Mouse (Mus musculus) lung, embryonic 16.5 days (tissue): ENCODE results near the gene Hmcn1. TPM values are rescaled to one million over a fixed set of nuclear protein-coding genes. Genes with fewer than 3 reads are reported as not detected.

Experiments
- ATAC-seq: fragments of 200-750 bp; cut with Nextera tagmentation; 2 replicates; pipeline ENCODE4 v1.8.0; 2017; ENCODE audit warnings: low read depth, mild to moderate bottlenecking, moderate library complexity
- H3K27ac ChIP-seq: fragments of 300-500 bp; sonication (generic); 2 replicates; pipeline ENCODE4 v1.5.1; 2014; ENCODE audit warnings: mild to moderate bottlenecking, control low read depth, low read length
- H3K27me3 ChIP-seq: fragments of 300-500 bp; sonication (generic); 2 replicates; pipeline ENCODE4 v1.6.1; 2014; ENCODE audit warnings: low read depth, low read length, mixed read lengths; ENCODE audit not compliant: control insufficient read depth, insufficient read depth
- H3K36me3 ChIP-seq: fragments of 300-500 bp; sonication (generic); 2 replicates; pipeline ENCODE4 v1.6.1; 2014; ENCODE audit warnings: low read length; ENCODE audit not compliant: control insufficient read depth, insufficient read depth
- H3K4me1 ChIP-seq: fragments of 300-500 bp; sonication (generic); replicated peaks from 2 replicates; pipeline ENCODE4 v1.6.1; 2014; ENCODE audit warnings: low read length, mixed read lengths; ENCODE audit not compliant: control insufficient read depth, insufficient read depth
- H3K4me2 ChIP-seq: fragments of 300-500 bp; sonication (generic); 2 replicates; pipeline ENCODE4 v1.6.1; 2014; ENCODE audit warnings: low read depth, low read length, control low read depth
- H3K4me3 ChIP-seq: fragments of 300-500 bp; sonication (generic); 2 replicates; pipeline ENCODE4 v1.5.1; 2014; ENCODE audit warnings: mild to moderate bottlenecking, low read length, control low read depth
- H3K9ac ChIP-seq: fragments of 300-500 bp; sonication (generic); 2 replicates; pipeline ENCODE4 v1.6.1; 2014; ENCODE audit warnings: low read length, control low read depth
- H3K9me3 ChIP-seq: fragments of 300-500 bp; sonication (generic); 2 replicates; pipeline ENCODE4 v1.6.1; 2016; ENCODE audit warnings: low read length; ENCODE audit not compliant: control insufficient read depth
- WGBS: fragments of 180-500 bp; shearing (Covaris S2); extraction: QIAGEN DNeasy Blood & Tissue Kit; methylation state at CpG from one replicate; pipeline ENCODE4 v1.1.7; 2014; 5-methylcytosine and 5-hydroxymethylcytosine counted together
- polyA plus RNA-seq: library from polyadenylated mRNA; unstranded; fragments of >200 nt; fragmentation: Nextera tagmentation; extraction: Ambion mirVana; gene quantifications from 2 replicates; pipeline ENCODE4 v1.2.1, GENCODE M21; 2015

Hmcn1 gene
- polyA plus RNA-seq, 1 experiment from 2014 or later = 12.0 TPM

GRCm38 (mm10) chr1:150760801-150761331 is 232.4 kb downstream of the Hmcn1 start:
- H3K27me3 ChIP-seq = no peaks in the 10 kb centered on the region
- WGBS = 22% methylated on average over 2 of the region's 2 CpGs
- no peak overlapping the region for H3K27ac ChIP-seq
- ATAC-seq = no peak
- H3K36me3 ChIP-seq = no peaks in the 10 kb centered on the region
- H3K9ac ChIP-seq = no peak overlapping the region
- no peaks in the 10 kb centered on the region for H3K9me3 ChIP-seq
- H3K4me1 ChIP-seq = peaks cover 12% of the 10 kb centered on the region; the same call in 1 of the 2 replicates
- H3K4me2 ChIP-seq = no peak overlapping the region
- H3K4me3 ChIP-seq = no peak overlapping the region

GRCm38 (mm10) chr1:150759476-150760079 is 233.7 kb downstream of the Hmcn1 start:
- no peaks in the 10 kb centered on the region for H3K9me3 ChIP-seq
- no peak overlapping the region for H3K4me3 ChIP-seq
- no peak overlapping the region for H3K9ac ChIP-seq
- H3K27me3 ChIP-seq = no peaks in the 10 kb centered on the region
- ATAC-seq = peak; percentile 90
- no peak overlapping the region for H3K4me2 ChIP-seq
- H3K27ac ChIP-seq = peak overlapping the region; percentile 59
- peaks cover 12% of the 10 kb centered on the region; the same call in 1 of the 2 replicates for H3K4me1 ChIP-seq
- no peaks in the 10 kb centered on the region for H3K36me3 ChIP-seq
- 7% methylated on average over 2 of the region's 2 CpGs for WGBS

GRCm38 (mm10) chr1:150753920-150754319 is 239.3 kb downstream of the Hmcn1 start:
- no peaks in the 10 kb centered on the region for H3K4me1 ChIP-seq
- H3K4me3 ChIP-seq = no peak overlapping the region
- H3K4me2 ChIP-seq = no peak overlapping the region
- WGBS = 72% methylated on average over 5 of the region's 5 CpGs
- H3K27me3 ChIP-seq = no peaks in the 10 kb centered on the region
- no peak for ATAC-seq
- no peak overlapping the region for H3K9ac ChIP-seq
- H3K9me3 ChIP-seq = no peaks in the 10 kb centered on the region
- H3K36me3 ChIP-seq = peaks cover 2% of the 10 kb centered on the region; the same call in 1 of the 2 replicates
- no peak overlapping the region for H3K27ac ChIP-seq

GRCm38 (mm10) chr1:150748783-150749182 is 244.5 kb downstream of the Hmcn1 start:
- Histone ChIP-seq H3K4me1 (no peaks in the 10 kb centered on the region), H3K9ac (no peak overlapping the region), H3K4me2 (no peak overlapping the region), H3K9me3 (no peaks in the 10 kb centered on the region), H3K36me3 (peaks cover 2% of the 10 kb centered on the region; the same call in 1 of the 2 replicates), H3K4me3 (no peak overlapping the region), H3K27me3 (no peaks in the 10 kb centered on the region), H3K27ac (no peak overlapping the region)
- 49% methylated on average over 3 of the region's 3 CpGs for WGBS
- no peak for ATAC-seq

- Histone ChIP-seq H3K4me3 (no peak overlapping the region), H3K36me3 (peaks cover 2% of the 10 kb centered on the region; the same call in 1 of the 2 replicates), H3K27me3 (no peaks in the 10 kb centered on the region), H3K4me2 (no peak overlapping the region), H3K9me3 (no peaks in the 10 kb centered on the region), H3K27ac (no peak overlapping the region), H3K9ac (no peak overlapping the region), H3K4me1 (peaks cover 7% of the 10 kb centered on the region)
- WGBS = 84% methylated on average over 4 of the region's 4 CpGs
- no peak for ATAC-seq
Observed at GRCm38 (mm10) chr1:150747771-150748170, 245.5 kb downstream of the Hmcn1 start.

GRCm38 (mm10) chr1:150743097-150743843 is 250.0 kb downstream of the Hmcn1 start:
- no peak overlapping the region for H3K4me3 ChIP-seq
- H3K36me3 ChIP-seq = no peaks in the 10 kb centered on the region
- H3K9me3 ChIP-seq = no peaks in the 10 kb centered on the region
- H3K27me3 ChIP-seq = no peaks in the 10 kb centered on the region
- no peak overlapping the region for H3K9ac ChIP-seq
- ATAC-seq = no peak; the same call in 1 of the 2 replicates
- no peak overlapping the region for H3K27ac ChIP-seq
- no peak overlapping the region for H3K4me2 ChIP-seq
- H3K4me1 ChIP-seq = peaks cover 7% of the 10 kb centered on the region
- WGBS = 69% methylated on average over 19 of the region's 19 CpGs

GRCm38 (mm10) chr1:150742376-150743087 is 250.7 kb downstream of the Hmcn1 start:
- ATAC-seq = no peak
- Histone ChIP-seq H3K36me3 (no peaks in the 10 kb centered on the region), H3K27me3 (no peaks in the 10 kb centered on the region), H3K9ac (no peak overlapping the region), H3K4me1 (peaks cover 7% of the 10 kb centered on the region), H3K4me3 (no peak overlapping the region), H3K4me2 (no peak overlapping the region), H3K9me3 (no peaks in the 10 kb centered on the region), H3K27ac (no peak overlapping the region)
- WGBS = 71% methylated on average over 7 of the region's 7 CpGs

- no peak for ATAC-seq
- Histone ChIP-seq H3K4me2 (no peak overlapping the region), H3K9ac (no peak overlapping the region), H3K4me3 (no peak overlapping the region), H3K9me3 (no peaks in the 10 kb centered on the region), H3K27ac (no peak overlapping the region), H3K27me3 (no peaks in the 10 kb centered on the region), H3K4me1 (no peaks in the 10 kb centered on the region), H3K36me3 (no peaks in the 10 kb centered on the region)
- WGBS = 46% methylated on average over 5 of the region's 5 CpGs
Observed at GRCm38 (mm10) chr1:150711438-150711837, 281.8 kb downstream of the Hmcn1 start.

GRCm38 (mm10) chr1:150706502-150706901 is 286.7 kb downstream of the Hmcn1 start:
- Histone ChIP-seq H3K36me3 (no peaks in the 10 kb centered on the region), H3K4me1 (no peaks in the 10 kb centered on the region), H3K27me3 (no peaks in the 10 kb centered on the region), H3K9me3 (no peaks in the 10 kb centered on the region), H3K4me2 (no peak overlapping the region), H3K9ac (no peak overlapping the region), H3K4me3 (no peak overlapping the region), H3K27ac (no peak overlapping the region)
- WGBS = 46% methylated on average over 4 of the region's 4 CpGs
- no peak for ATAC-seq
